Mouse (Mus musculus): ENCODE results near the gene Kcp. TPM values are rescaled to one million over a fixed set of nuclear protein-coding genes. Genes with fewer than 3 reads are reported as not detected.

The Kcp gene
- polyA plus RNA-seq (2016; fragmentation: Nextera tagmentation; extraction: Ambion mirVana): 21.1 TPM in 2 replicates

- H3K4me2 ChIP-seq (replicated peaks): peak within 1 kb of the TSS; percentile 69
- no peaks in the 10 kb centered on the region for H3K36me3 ChIP-seq
- peaks cover 45% of the 10 kb centered on the region for H3K27me3 ChIP-seq (replicated peaks)
- H3K9me3 ChIP-seq: no peaks in the 10 kb centered on the region
- peak within 1 kb of the TSS; percentile 55 for H3K9ac ChIP-seq
- H3K4me1 ChIP-seq: peaks cover 13% of the 10 kb centered on the region; the same call in 1 of the 2 replicates
- peak; percentile 57 for ATAC-seq (ENCODE audit: low FRiP score, low read depth)
- no peak within 1 kb of the TSS for H3K27ac ChIP-seq
- 1% methylated on average over 47 of the region's 47 CpGs for WGBS
- H3K4me3 ChIP-seq: peak within 1 kb of the TSS; percentile 48
Measured at GRCm38 (mm10) chr6:29507447-29508309, at the start of gene Kcp. Kcp (minus strand) TSS chr6:29507952.

GRCm38 (mm10) chr6:29557112-29557511 lies 49.4 kb upstream of the Kcp start:
- no peak for ATAC-seq (ENCODE audit: low FRiP score, low read depth)
- no peak overlapping the region for H3K4me3 ChIP-seq
- no peaks in the 10 kb centered on the region for H3K27me3 ChIP-seq (replicated peaks)
- no peaks in the 10 kb centered on the region for H3K9me3 ChIP-seq
- no peak overlapping the region for H3K9ac ChIP-seq
- H3K4me1 ChIP-seq: no peaks in the 10 kb centered on the region
- H3K4me2 ChIP-seq (replicated peaks): no peak overlapping the region
- WGBS: 89% methylated on average over 2 of the region's 2 CpGs
- H3K36me3 ChIP-seq: peaks cover 82% of the 10 kb centered on the region
- no peak overlapping the region for H3K27ac ChIP-seq

GRCm38 (mm10) chr6:29552526-29552925 lies 44.8 kb upstream of the Kcp start:
- ATAC-seq (ENCODE audit: low FRiP score, low read depth): no peak
- WGBS: 92% methylated on average over 2 of the region's 2 CpGs
- Histone ChIP-seq H3K4me3 (no peak overlapping the region), H3K9ac (no peak overlapping the region), H3K27me3 (replicated peaks) (no peaks in the 10 kb centered on the region), H3K4me2 (replicated peaks) (no peak overlapping the region), H3K36me3 (peaks cover 81% of the 10 kb centered on the region), H3K27ac (no peak overlapping the region), H3K4me1 (no peaks in the 10 kb centered on the region), H3K9me3 (no peaks in the 10 kb centered on the region)

GRCm38 (mm10) chr6:29548086-29548485 lies 40.3 kb upstream of the Kcp start:
- Histone ChIP-seq H3K4me3 (no peak overlapping the region), H3K9me3 (0 out of 2 replicates have a peak, but pooled peaks cover 6% of the 10 kb centered on the region), H3K4me1 (no peaks in the 10 kb centered on the region), H3K27me3 (replicated peaks) (no peaks in the 10 kb centered on the region), H3K36me3 (peaks cover 86% of the 10 kb centered on the region), H3K27ac (no peak overlapping the region), H3K4me2 (replicated peaks) (no peak overlapping the region), H3K9ac (no peak overlapping the region)
- 98% methylated on average over 1 of the region's 1 CpGs for WGBS
- no peak for ATAC-seq (ENCODE audit: low FRiP score, low read depth)

- Histone ChIP-seq H3K4me2 (replicated peaks) (no peak overlapping the region), H3K4me3 (no peak overlapping the region), H3K27ac (no peak overlapping the region), H3K36me3 (peaks cover 86% of the 10 kb centered on the region), H3K9me3 (0 out of 2 replicates have a peak, but pooled peaks cover 6% of the 10 kb centered on the region), H3K27me3 (replicated peaks) (no peaks in the 10 kb centered on the region), H3K4me1 (no peaks in the 10 kb centered on the region), H3K9ac (no peak overlapping the region)
- ATAC-seq (ENCODE audit: low FRiP score, low read depth): no peak
Measured at GRCm38 (mm10) chr6:29547582-29547981, 39.8 kb upstream of the Kcp start.

- H3K4me2 ChIP-seq (replicated peaks): no peak overlapping the region
- H3K27ac ChIP-seq: no peak overlapping the region
- 0 out of 2 replicates have a peak, but pooled peaks cover 6% of the 10 kb centered on the region for H3K9me3 ChIP-seq
- no peak overlapping the region for H3K9ac ChIP-seq
- no peaks in the 10 kb centered on the region for H3K27me3 ChIP-seq (replicated peaks)
- no peak for ATAC-seq (ENCODE audit: low FRiP score, low read depth)
- H3K4me1 ChIP-seq: no peaks in the 10 kb centered on the region
- peaks cover 82% of the 10 kb centered on the region for H3K36me3 ChIP-seq
- WGBS: 97% methylated on average over 2 of the region's 2 CpGs
- no peak overlapping the region for H3K4me3 ChIP-seq
Measured at GRCm38 (mm10) chr6:29545611-29546010, 37.9 kb upstream of the Kcp start.

GRCm38 (mm10) chr6:29540956-29541355 lies 33.2 kb upstream of the Kcp start:
- H3K27me3 ChIP-seq (replicated peaks): no peaks in the 10 kb centered on the region
- peaks cover 57% of the 10 kb centered on the region for H3K36me3 ChIP-seq
- no peak for ATAC-seq (ENCODE audit: low FRiP score, low read depth)
- WGBS: 98% methylated on average over 1 of the region's 1 CpGs
- H3K9ac ChIP-seq: no peak overlapping the region
- no peaks in the 10 kb centered on the region for H3K4me1 ChIP-seq
- H3K4me3 ChIP-seq: no peak overlapping the region
- H3K4me2 ChIP-seq (replicated peaks): no peak overlapping the region
- H3K27ac ChIP-seq: no peak overlapping the region
- H3K9me3 ChIP-seq: 0 out of 2 replicates have a peak, but pooled peaks cover 6% of the 10 kb centered on the region

- Histone ChIP-seq H3K9me3 (0 out of 2 replicates have a peak, but pooled peaks cover 1% of the 10 kb centered on the region), H3K4me2 (replicated peaks) (no peak overlapping the region), H3K4me1 (no peaks in the 10 kb centered on the region), H3K4me3 (no peak overlapping the region), H3K27ac (no peak overlapping the region), H3K36me3 (peaks cover 50% of the 10 kb centered on the region), H3K9ac (no peak overlapping the region), H3K27me3 (replicated peaks) (no peaks in the 10 kb centered on the region)
- WGBS: 81% methylated on average over 6 of the region's 6 CpGs
- no peak for ATAC-seq (ENCODE audit: low FRiP score, low read depth)
Measured at GRCm38 (mm10) chr6:29540223-29540622, 32.5 kb upstream of the Kcp start.

- Histone ChIP-seq H3K9me3 (no peaks in the 10 kb centered on the region), H3K27ac (no peak overlapping the region), H3K9ac (no peak overlapping the region), H3K36me3 (peaks cover 43% of the 10 kb centered on the region), H3K4me2 (replicated peaks) (no peak overlapping the region), H3K4me3 (no peak overlapping the region), H3K4me1 (no peaks in the 10 kb centered on the region), H3K27me3 (replicated peaks) (no peaks in the 10 kb centered on the region)
- 94% methylated on average over 8 of the region's 8 CpGs for WGBS
- no peak for ATAC-seq (ENCODE audit: low FRiP score, low read depth)
Measured at GRCm38 (mm10) chr6:29539502-29539901, 31.8 kb upstream of the Kcp start.

GRCm38 (mm10) chr6:29537221-29537620 lies 29.5 kb upstream of the Kcp start:
- no peaks in the 10 kb centered on the region for H3K4me1 ChIP-seq
- no peak overlapping the region for H3K4me3 ChIP-seq
- 90% methylated on average over 3 of the region's 3 CpGs for WGBS
- H3K36me3 ChIP-seq: peaks cover 21% of the 10 kb centered on the region
- H3K27me3 ChIP-seq (replicated peaks): no peaks in the 10 kb centered on the region
- no peak overlapping the region for H3K9ac ChIP-seq
- H3K27ac ChIP-seq: no peak overlapping the region
- H3K9me3 ChIP-seq: no peaks in the 10 kb centered on the region
- ATAC-seq (ENCODE audit: low FRiP score, low read depth): no peak
- no peak overlapping the region for H3K4me2 ChIP-seq (replicated peaks)

GRCm38 (mm10) chr6:29536651-29537193 lies 29.0 kb upstream of the Kcp start:
- H3K9ac ChIP-seq: no peak overlapping the region
- H3K36me3 ChIP-seq: peaks cover 16% of the 10 kb centered on the region
- H3K9me3 ChIP-seq: no peaks in the 10 kb centered on the region
- no peak overlapping the region for H3K27ac ChIP-seq
- H3K4me3 ChIP-seq: no peak overlapping the region
- ATAC-seq (ENCODE audit: low FRiP score, low read depth): no peak
- H3K4me1 ChIP-seq: no peaks in the 10 kb centered on the region
- H3K4me2 ChIP-seq (replicated peaks): no peak overlapping the region
- no peaks in the 10 kb centered on the region for H3K27me3 ChIP-seq (replicated peaks)
- 80% methylated on average over 4 of the region's 4 CpGs for WGBS

- H3K4me3 ChIP-seq: no peak overlapping the region
Measured at GRCm38 (mm10) chr6:29535316-29535715, 27.6 kb upstream of the Kcp start.

More at GRCm38 (mm10) chr6:29535316-29535715, 27.6 kb upstream of the Kcp start:
- 80% methylated on average over 6 of the region's 6 CpGs for WGBS
- no peaks in the 10 kb centered on the region for H3K9me3 ChIP-seq
- no peak overlapping the region for H3K27ac ChIP-seq
- H3K36me3 ChIP-seq: peaks cover 7% of the 10 kb centered on the region; the same call in 1 of the 2 replicates
- H3K4me2 ChIP-seq (replicated peaks): no peak overlapping the region
- no peak for ATAC-seq (ENCODE audit: low FRiP score, low read depth)
- no peak overlapping the region for H3K9ac ChIP-seq
- peaks cover 10% of the 10 kb centered on the region for H3K27me3 ChIP-seq (replicated peaks)
- H3K4me1 ChIP-seq: no peaks in the 10 kb centered on the region

All from neural tube, embryonic 12.5 days (tissue).